Mouse (Mus musculus): ENCODE measurements at regions not wholly inside any gene's neighbourhood (a gene's known extent, or its start where the extent isn't known, plus 50 kb on each side); places are given as distances from the start of the nearest gene placed in this dataset.
A peak's percentile ranks its signal among the peaks of the same experiment; 100 is the strongest.

DNA sequence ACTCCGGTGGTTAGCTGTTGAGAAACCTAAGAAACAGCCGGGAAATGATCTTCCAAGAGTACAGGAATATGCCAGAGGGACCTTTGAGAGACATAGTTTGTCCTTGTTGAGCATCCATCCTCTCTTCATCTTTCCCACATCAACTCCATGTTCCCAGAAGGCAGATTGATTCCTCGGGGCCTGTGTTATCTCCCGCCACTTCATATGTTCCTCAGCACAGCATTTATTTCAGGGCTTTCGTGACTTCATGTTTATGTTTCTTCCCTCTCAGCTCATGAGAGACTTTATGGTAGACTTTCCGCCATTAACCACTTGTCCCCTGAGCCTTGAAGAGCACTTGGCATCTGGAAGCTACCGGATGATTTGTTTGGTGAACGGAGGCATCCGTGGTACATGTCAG is 120.1 kb upstream of the Dkk2 start:
- no peaks in the 10 kb centered on the region for H3K79me2 ChIP-seq (replicated peaks; ENCODE audit: control insufficient read depth, extremely low read depth, insufficient read depth, poor library complexity, severe bottlenecking)
- no peaks in the 10 kb centered on the region for H3K27me3 ChIP-seq (replicated peaks)
- H3K9me3 ChIP-seq (replicated peaks; ENCODE audit: low read length), result peaks cover 1% of the 10 kb centered on the region
- peak overlapping the region; percentile 67 for H3K4me2 ChIP-seq (ENCODE audit: insufficient read depth, low read depth, poor library complexity, severe bottlenecking)
- H3K4me3 ChIP-seq (replicated peaks in 1 of 3; ENCODE audit: low read depth in 2 of 3, low read length in 2 of 3, poor library complexity in 1 of 3), result no peak overlapping the region
- in situ Hi-C loops (cut with MboI; ENCODE audit: low pct_ligation_motif_present, low pct_unique_long_range_greater_than_20kb, low sequenced_read_pairs) (no loop called here), dilution Hi-C loops (cut with MboI; ENCODE audit: extremely low pct_ligation_motif_present, extremely low pct_unique_long_range_greater_than_20kb, low sequenced_read_pairs) (no loop called here)
- no peak overlapping the region for H3K27ac ChIP-seq (ENCODE audit: insufficient read depth, low read depth)
- DNase-seq (ENCODE audit: extremely low read depth), result no peak
- H3K36me3 ChIP-seq (replicated peaks in 1 of 2; ENCODE audit: control insufficient read depth in 1 of 2, insufficient read depth in 1 of 2, low read length in 1 of 2), result no peaks in the 10 kb centered on the region
- H3K4me1 ChIP-seq (ENCODE audit: control insufficient read depth in 1 of 2, insufficient read depth in 2 of 2), result peaks cover 7 to 9% of the 10 kb centered on the region in 2 experiments
- no peak for TF ChIP-seq MEF2A (IDR thresholded peaks at IDR 0.05; ENCODE audit: borderline replicate concordance, low read depth, low read length)
- no peak for TF ChIP-seq CHD2 (IDR thresholded peaks at IDR 0.05; ENCODE audit: low read length)
- no peak for TF ChIP-seq GABPA (IDR thresholded peaks at IDR 0.05; ENCODE audit: insufficient replicate concordance, low read depth, low read length)
- no peak for TF ChIP-seq POLR2AphosphoS2 (IDR thresholded peaks at IDR 0.05; ENCODE audit: low read depth, low read length)
- TF ChIP-seq MAZ (IDR thresholded peaks at IDR 0.05; ENCODE audit: low read depth, low read length), result no peak
- TF ChIP-seq TCF12 (IDR thresholded peaks at IDR 0.05; ENCODE audit: low read depth, low read length), result no peak
- TF ChIP-seq CHD1 (IDR thresholded peaks at IDR 0.05; ENCODE audit: low read depth, low read length), result no peak
- no peak overlapping the region for H3K9ac ChIP-seq (ENCODE audit: insufficient read depth, low read depth)

DNA sequence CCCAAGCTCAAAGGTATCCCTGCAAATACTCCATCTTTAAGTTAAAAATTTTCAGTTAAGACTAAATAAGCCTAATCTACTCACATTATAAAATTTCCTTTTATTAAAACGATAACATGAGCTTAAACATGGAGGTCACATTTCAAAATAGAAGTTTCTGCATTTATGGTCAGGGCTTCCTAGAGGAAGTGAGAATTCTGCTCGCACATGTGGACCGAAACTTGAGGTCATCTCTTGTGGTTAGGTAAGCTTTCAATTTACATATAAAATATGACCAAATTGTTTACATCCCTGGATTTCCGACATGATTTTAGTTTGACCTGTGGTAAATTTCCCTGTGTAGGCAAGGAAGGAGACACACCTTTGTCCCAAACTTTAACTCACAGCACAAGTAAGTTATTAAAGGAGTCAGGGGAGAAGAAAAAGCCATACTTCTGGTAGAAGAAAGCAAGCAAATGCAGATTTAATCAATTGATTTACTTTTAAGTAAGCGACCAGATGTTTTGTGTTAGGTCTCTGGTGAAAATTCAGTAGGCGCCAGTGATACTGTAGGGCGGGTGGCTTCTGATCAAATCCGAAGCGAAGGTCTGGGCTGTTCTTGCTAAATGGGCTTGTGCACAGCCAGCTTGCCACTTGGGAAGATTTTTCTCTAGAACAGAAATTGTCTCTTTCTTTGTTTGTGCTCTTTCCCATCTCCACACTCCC is 119.5 kb upstream of the Dkk2 start:
- Histone ChIP-seq H3K4me1 (ENCODE audit: control insufficient read depth in 1 of 2, insufficient read depth in 2 of 2) (peaks cover 7 to 9% of the 10 kb centered on the region in 2 experiments), H3K27ac (ENCODE audit: insufficient read depth, low read depth) (no peak overlapping the region), H3K27me3 (replicated peaks) (no peaks in the 10 kb centered on the region), H3K4me3 (replicated peaks in 1 of 3; ENCODE audit: low read depth in 2 of 3, low read length in 2 of 3, poor library complexity in 1 of 3) (no peak overlapping the region), H3K4me2 (ENCODE audit: insufficient read depth, low read depth, poor library complexity, severe bottlenecking) (peak overlapping the region; percentile 67), H3K79me2 (replicated peaks; ENCODE audit: control insufficient read depth, extremely low read depth, insufficient read depth, poor library complexity, severe bottlenecking) (no peaks in the 10 kb centered on the region), H3K9ac (ENCODE audit: insufficient read depth, low read depth) (no peak overlapping the region), H3K36me3 (replicated peaks in 1 of 2; ENCODE audit: control insufficient read depth in 1 of 2, insufficient read depth in 1 of 2, low read length in 1 of 2) (no peaks in the 10 kb centered on the region), H3K9me3 (replicated peaks; ENCODE audit: low read length) (no peaks in the 10 kb centered on the region)
- DNase-seq (ENCODE audit: extremely low read depth), result peak; percentile 29
- dilution Hi-C loops (cut with MboI; ENCODE audit: extremely low pct_ligation_motif_present, extremely low pct_unique_long_range_greater_than_20kb, low sequenced_read_pairs), result no loop called here
- in situ Hi-C loops (cut with MboI; ENCODE audit: low pct_ligation_motif_present, low pct_unique_long_range_greater_than_20kb, low sequenced_read_pairs), result no loop called here
- TF ChIP-seq JUN (IDR thresholded peaks at IDR 0.05; ENCODE audit: insufficient read depth, low read depth, low read length) (peak; percentile 51), SMC3 (IDR thresholded peaks at IDR 0.05; ENCODE audit: low read depth, low read length) (no peak), ZKSCAN1 (IDR thresholded peaks at IDR 0.05; ENCODE audit: borderline replicate concordance, low read depth, low read length) (no peak), ZNF384 (IDR thresholded peaks at IDR 0.05; ENCODE audit: low read depth, low read length) (no peak), NRF1 (IDR thresholded peaks at IDR 0.05; ENCODE audit: low read depth, low read length) (no peak), RAD21 (IDR thresholded peaks at IDR 0.05; ENCODE audit: low read depth, low read length) (no peak), MAZ (IDR thresholded peaks at IDR 0.05; ENCODE audit: low read depth, low read length) (no peak), UBTF (IDR thresholded peaks at IDR 0.05; ENCODE audit: low read depth, low read length) (no peak), USF2 (conservative IDR thresholded peaks at IDR 0.05; ENCODE audit: low read depth, low read length) (no peak), TCF12 (IDR thresholded peaks at IDR 0.05; ENCODE audit: low read depth, low read length) (no peak), TBP (conservative IDR thresholded peaks at IDR 0.05; ENCODE audit: low read depth, low read length) (no peak), SIN3A (IDR thresholded peaks at IDR 0.05; ENCODE audit: low read length) (no peak), MYC (IDR thresholded peaks at IDR 0.05; ENCODE audit: low read depth, low read length) (peak; percentile 32; the same call in 1 of the 2 replicates), E2F4 (IDR thresholded peaks at IDR 0.05; ENCODE audit: insufficient replicate concordance, low read depth, low read length) (no peak), ETS1 (conservative IDR thresholded peaks at IDR 0.05; ENCODE audit: low read depth, low read length) (peak; percentile 60), HCFC1 (IDR thresholded peaks at IDR 0.05; ENCODE audit: low read depth, low read length) (no peak), MXI1 (IDR thresholded peaks at IDR 0.05; ENCODE audit: low read depth, low read length) (no peak), KAT2A (IDR thresholded peaks at IDR 0.05; ENCODE audit: insufficient replicate concordance, low read length) (no peak), ELF1 (IDR thresholded peaks at IDR 0.05; ENCODE audit: low read depth, low read length) (no peak), CTCF (conservative IDR thresholded peaks at IDR 0.05 in 1 of 2, IDR thresholded peaks at IDR 0.05 in 1 of 2; ENCODE audit: low read depth in 2 of 2, low read length in 2 of 2) (no peak), ZMIZ1 (IDR thresholded peaks at IDR 0.05; ENCODE audit: low read depth, low read length) (no peak), MEF2A (IDR thresholded peaks at IDR 0.05; ENCODE audit: borderline replicate concordance, low read depth, low read length) (no peak), PAX5 (IDR thresholded peaks at IDR 0.05; ENCODE audit: low read length) (no peak), CHD1 (IDR thresholded peaks at IDR 0.05; ENCODE audit: low read depth, low read length) (no peak), ZC3H11A (IDR thresholded peaks at IDR 0.05; ENCODE audit: low read depth, low read length) (no peak), USF1 (IDR thresholded peaks at IDR 0.05; ENCODE audit: low read depth, low read length) (no peak), GABPA (IDR thresholded peaks at IDR 0.05; ENCODE audit: insufficient replicate concordance, low read depth, low read length) (no peak), JUND (conservative IDR thresholded peaks at IDR 0.05; ENCODE audit: low read depth, low read length) (peak; percentile 28; the same call in 1 of the 2 replicates), EP300 (IDR thresholded peaks at IDR 0.05; ENCODE audit: low read length) (peak; percentile 82)
